Mouse (Mus musculus) heart, adult 2 months (tissue): ENCODE results near the gene Mapkapk5.

Experiments used
- CTCF ChIP-seq: fragments of 200-600 bp; IDR thresholded peaks from 2 replicates; pipeline ENCODE4 v1.8.1; 2022; ENCODE audit warnings: antibody characterized with exemption, mild to moderate bottlenecking, moderate library complexity
- EP300 ChIP-seq: fragments of 200-500 bp; IDR thresholded peaks from 2 replicates; pipeline ENCODE4 v1.6.1; 2011; ENCODE audit warnings: low read depth, low read length, control low read depth; ENCODE audit not compliant: insufficient read depth
- POLR2A ChIP-seq: fragments of 200-500 bp; IDR thresholded peaks from 2 replicates; pipeline ENCODE4 v1.6.1; 2011; ENCODE audit warnings: mild to moderate bottlenecking, low read depth, low read length, control low read depth; ENCODE audit not compliant: insufficient read depth

DNA sequence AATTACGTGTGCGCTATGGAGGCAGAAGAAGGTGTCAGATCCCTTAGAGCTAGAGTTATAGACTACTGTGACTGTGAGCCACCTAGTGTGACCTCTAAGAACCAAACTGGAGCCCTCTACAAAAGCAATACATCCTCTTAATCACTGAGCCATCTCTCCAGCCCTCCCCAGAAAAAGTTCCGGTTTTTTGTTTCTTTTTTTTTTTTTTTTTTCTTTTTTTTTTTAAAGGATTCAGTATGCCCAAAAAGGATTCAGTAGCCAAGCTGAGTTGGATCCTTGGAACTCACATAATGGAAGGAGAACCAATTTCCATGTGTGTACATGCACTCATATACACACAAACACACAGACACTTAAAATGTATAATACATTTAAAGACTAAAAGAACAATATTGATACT lies 2.3 kb downstream of the Mapkapk5 start:
- TF ChIP-seq CTCF, result no peak
- no peak for TF ChIP-seq EP300
- no peak for TF ChIP-seq POLR2A
